Mouse (Mus musculus): ENCODE results near the gene Gimap1.

DNA sequence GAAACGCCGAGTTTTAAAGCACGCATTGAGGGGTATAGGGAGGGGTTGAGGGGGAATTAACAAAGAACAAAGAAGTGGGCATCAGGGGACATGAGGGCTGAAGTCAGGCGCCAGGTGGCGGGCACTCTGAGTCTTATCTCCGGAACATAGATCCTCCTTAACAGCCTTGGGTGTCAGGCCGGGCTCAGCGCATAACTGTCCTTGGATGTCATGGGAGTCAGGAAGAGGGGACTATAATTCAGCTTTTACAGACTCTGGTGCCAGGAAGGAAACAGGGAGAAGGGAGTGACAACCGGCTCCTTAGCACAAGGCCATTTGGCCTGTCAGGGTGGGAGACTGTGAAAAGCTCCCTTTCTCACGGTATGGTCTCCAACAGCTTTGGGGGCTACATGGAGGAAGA, 25.6 kb downstream of the Gimap1 start:
- TF ChIP-seq CTCF (IDR thresholded peaks at IDR 0.05; ENCODE audit: low read depth, low read length), result no peak
- no peak for TF ChIP-seq POLR2A (IDR thresholded peaks at IDR 0.05; ENCODE audit: extremely low read depth, insufficient read depth, low read length)
